ENCODE assay signal across 8 mouse cellular contexts in genomic region chr12:107980261-107980961, GRCm38 (mm10). TPM values are rescaled to one million over a fixed set of nuclear protein-coding genes. Genes with fewer than 3 reads are reported as not detected.
DNase-seq lines count a peak whose midpoint lies in the region; ATAC-seq and TF ChIP-seq lines count a peak whose summit lies in the region.

No protein-coding gene starts in this region.

- H3K4me3 ChIP-seq in E14TG2a.4 (replicated peaks; ENCODE audit: low read length): peak overlapping the region; percentile 73
- peak overlapping the region; percentile 27; the same call in 1 of the 2 replicates for H3K4me3 ChIP-seq in G1E (ENCODE audit: low read depth, low read length)

- H3K27me3 ChIP-seq in E14TG2a.4 (ENCODE audit: insufficient read depth, low read length) (peaks cover 99% of the 10 kb centered on the region), G1E (ENCODE audit: insufficient read depth, low read length) (no peaks in the 10 kb centered on the region; the same call in 1 of the 2 replicates)

- ATAC-seq in G1E (ENCODE audit: extremely low read depth, insufficient number of reproducible peaks, low FRiP score, poor library complexity, severe bottlenecking): no peak

- no peak for DNase-seq in G1E (ENCODE audit: low spot score)
- peak; percentile 59 for DNase-seq in forelimb bud, embryonic 11.5 days (ENCODE audit: low read depth, low spot score)
- DNase-seq in kidney, postnatal 10 days: peak; percentile 80
- peak; percentile 89 for DNase-seq in neural tube, embryonic 10.5 days (ENCODE audit: extremely low spot score, low spot score)
- DNase-seq in cerebellum, postnatal 36 days: no peak
- DNase-seq in cerebellum, adult 18-20 months: no peak
- no peak for DNase-seq in cerebellum, adult 9-10 months

- no peaks in the 10 kb centered on the region for H3K36me3 ChIP-seq in E14TG2a.4 (ENCODE audit: insufficient read depth, low read length)
- no peaks in the 10 kb centered on the region for H3K36me3 ChIP-seq in G1E (replicated peaks)

- H3K4me1 ChIP-seq in E14TG2a.4 (replicated peaks; ENCODE audit: low read depth, low read length) (peaks cover 53% of the 10 kb centered on the region), G1E (ENCODE audit: insufficient read depth, low read depth, low read length) (no peaks in the 10 kb centered on the region)

- no peak for TF ChIP-seq CTCF in E14TG2a.4 (conservative IDR thresholded peaks at IDR 0.05; ENCODE audit: low read length)
- TF ChIP-seq CTCF in G1E (IDR thresholded peaks at IDR 0.05; ENCODE audit: low read depth, low read length): no peak

- H3K9me3 ChIP-seq in E14TG2a.4 (ENCODE audit: low read length) (no peaks in the 10 kb centered on the region), G1E (replicated peaks) (peaks cover 93% of the 10 kb centered on the region)

RNA-seq across cellular contexts. Expression of gene Bcl11b, which starts 23.0 kb away (rescaled TPM):
- total RNA-seq in G1E (2014; fragmentation: Nextera tagmentation): not detected in 2 replicates
- total RNA-seq in G1E (2017): under 0.01 and 0.05 TPM in 2 replicates
- polyA plus RNA-seq in G1E (2012): not detected in 2 replicates

Comparison
In these comparisons a context has a peak if more than half of its experiments do, and no peak if none do; other contexts are left out.
1. DNase-seq: peak in forelimb bud, embryonic 11.5 days (single experiment), kidney, postnatal 10 days (single experiment) and neural tube, embryonic 10.5 days (single experiment); none in G1E (single experiment), cerebellum, postnatal 36 days (0 of 2), cerebellum, adult 18-20 months (0 of 2) and cerebellum, adult 9-10 months (single experiment).